Mouse (Mus musculus) MN1 (cell line): ENCODE results near the gene Snx29.
"Not testable (repeated sequence)": the region's sequence is repeated elsewhere in the genome, so short reads cannot be mapped to it uniquely, and the experiment has no call there.

Source experiments
- DNase-seq: peaks from one replicate; pipeline ENCODE4 v3.0.0-alpha.2; 2016; ENCODE audit warnings: low spot score

Snx29 gene

GRCm38 (mm10) chr16:11322409-11323323 is at the start of gene Snx29:
Gene Snx29 (plus strand): TSS chr16:11322908.
- peak; percentile 94 for DNase-seq

DNA sequence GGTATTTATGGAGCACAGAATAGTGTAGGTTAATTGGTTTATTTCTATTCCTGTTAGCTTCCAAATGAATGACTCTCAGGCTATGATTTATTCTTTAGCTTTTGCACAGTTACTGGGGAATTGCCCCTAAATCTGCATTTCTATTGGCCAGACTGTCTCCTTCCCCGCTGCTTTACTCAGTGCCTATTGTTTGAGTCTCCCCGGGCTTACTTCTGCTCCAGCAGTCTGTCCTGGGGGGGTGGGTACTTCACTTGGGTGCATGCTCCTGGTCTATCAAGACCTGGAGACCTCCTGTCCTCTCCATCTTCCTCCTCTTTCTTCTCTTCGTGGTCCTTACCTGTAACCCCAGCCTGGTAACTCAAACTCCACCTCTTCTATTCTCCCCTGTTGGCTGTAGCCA is 45.8 kb upstream of the Snx29 start:
- DNase-seq, result no peak

GRCm38 (mm10) chr16:11278778-11279177 is 43.9 kb upstream of the Snx29 start:
- DNase-seq, result no peak

GRCm38 (mm10) chr16:11282655-11283232 is 40.0 kb upstream of the Snx29 start:
- DNase-seq, result no peak

- no peak for DNase-seq
These were observed 37.8 kb upstream of the Snx29 start for GRCm38 (mm10) chr16:11284881-11285280.

DNA sequence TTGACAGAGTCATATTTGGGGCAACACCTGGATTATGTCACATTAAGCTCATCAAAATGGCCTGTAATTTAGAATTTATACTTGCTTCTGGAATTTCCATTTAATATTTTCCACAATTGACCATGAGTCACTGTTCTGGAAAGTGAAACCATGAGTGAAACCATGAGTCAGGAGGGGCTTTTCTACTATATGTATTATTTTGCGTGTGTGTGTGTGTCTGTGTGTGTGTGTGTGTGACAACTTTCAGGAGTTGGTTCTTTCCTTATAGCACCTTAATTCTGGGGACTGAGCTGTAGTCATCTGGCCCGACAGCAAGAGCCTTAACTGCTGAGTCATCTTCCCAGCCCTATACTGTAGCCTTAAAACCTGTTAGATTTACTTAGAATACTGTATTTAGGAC is 36.8 kb upstream of the Snx29 start:
- no peak for DNase-seq

- DNase-seq, result not testable (repeated sequence)
These were observed 33.8 kb upstream of the Snx29 start for GRCm38 (mm10) chr16:11288873-11289272.

GRCm38 (mm10) chr16:11295583-11295982 is 27.1 kb upstream of the Snx29 start:
- not testable (repeated sequence) for DNase-seq

GRCm38 (mm10) chr16:11297700-11298099 is 25.0 kb upstream of the Snx29 start:
- peak; percentile 69 for DNase-seq

DNA sequence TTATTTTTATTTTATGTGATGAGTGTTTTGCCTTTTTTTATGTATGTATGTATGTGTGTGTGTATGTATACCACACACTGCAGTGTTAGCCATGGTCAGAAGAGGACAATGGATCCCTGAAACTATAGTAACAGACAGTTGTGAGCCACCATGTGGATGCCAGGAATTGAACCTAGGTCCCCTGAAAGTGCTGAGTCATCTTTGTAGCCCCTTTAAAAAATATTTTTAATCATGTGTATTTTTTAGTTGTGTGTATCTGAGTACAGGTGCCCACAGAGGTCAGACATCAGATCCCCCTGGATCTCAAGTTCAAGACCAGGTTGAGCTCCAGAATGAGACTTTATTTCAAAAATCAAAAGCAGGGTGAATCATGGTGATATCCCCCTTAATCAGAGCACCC is 19.0 kb upstream of the Snx29 start:
- DNase-seq, result no peak

DNA sequence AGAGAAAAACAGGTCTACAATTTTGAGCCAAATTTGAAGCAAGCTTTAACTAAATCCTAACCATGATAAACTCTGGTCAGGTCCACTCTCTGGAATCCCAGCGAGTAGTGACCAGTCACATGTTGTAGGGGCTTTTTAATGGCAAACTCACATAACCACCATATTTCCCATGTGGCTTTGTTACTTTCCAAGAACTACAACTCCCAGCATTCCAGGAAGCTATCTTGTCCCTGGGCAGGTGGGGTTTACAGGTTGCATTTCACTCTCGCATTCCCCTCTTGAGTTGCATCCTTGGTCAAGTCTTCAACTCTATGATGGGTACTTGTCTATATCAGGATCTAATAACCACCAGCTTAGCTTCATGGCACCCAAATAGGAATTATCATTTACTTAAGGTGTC is 17.2 kb upstream of the Snx29 start:
- no peak for DNase-seq

DNA sequence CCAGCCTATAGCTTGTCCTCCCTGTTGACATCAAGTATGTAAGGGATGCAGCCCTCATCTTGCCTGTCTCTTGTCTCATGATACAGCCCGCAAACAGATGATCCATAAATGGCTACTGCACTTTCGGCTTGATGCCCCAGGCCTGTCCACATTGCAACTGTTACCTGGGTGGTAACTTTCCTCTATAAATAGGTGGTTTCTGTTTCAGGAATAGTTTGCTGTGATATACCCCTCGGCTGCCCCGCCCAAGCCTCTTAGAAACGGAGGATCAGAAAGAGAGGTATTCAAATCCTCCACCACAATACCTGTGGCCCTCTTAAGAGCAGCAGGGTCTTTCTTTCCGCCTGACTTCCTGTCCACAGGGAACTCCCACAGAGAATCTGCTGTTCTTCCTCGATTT is 9.2 kb upstream of the Snx29 start, which contains the start of gene Tnfrsf17:
Tnfrsf17 (plus strand) TSS at position 301 of the 400 bp plus-strand sequence.
- no peak for DNase-seq

DNA sequence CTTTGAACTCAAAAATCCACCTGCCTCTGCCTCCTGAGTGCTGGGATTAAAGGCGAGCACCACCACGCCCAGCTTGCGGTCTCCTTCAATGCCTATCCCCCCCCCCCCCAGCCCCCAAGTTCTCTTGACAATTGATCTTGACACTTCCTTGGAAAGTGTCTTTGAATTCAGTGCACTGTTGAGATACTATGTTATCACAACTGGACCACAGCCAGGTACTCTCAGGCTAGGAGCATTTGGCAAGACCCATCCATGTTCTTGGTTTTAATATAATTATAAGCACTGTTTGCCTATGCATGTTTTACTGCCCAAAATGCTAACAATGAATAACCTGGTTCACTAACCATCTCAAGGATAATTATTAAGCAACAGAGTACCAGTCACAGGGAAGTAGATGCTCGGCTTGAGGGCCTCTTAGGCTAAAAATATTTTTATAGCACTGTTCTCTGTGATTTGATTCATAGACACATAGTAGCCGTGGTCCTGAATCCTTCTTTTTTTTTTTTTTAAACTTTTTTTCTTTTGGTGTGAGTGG is 6.9 kb upstream of the Snx29 start:
- DNase-seq, result no peak

DNA sequence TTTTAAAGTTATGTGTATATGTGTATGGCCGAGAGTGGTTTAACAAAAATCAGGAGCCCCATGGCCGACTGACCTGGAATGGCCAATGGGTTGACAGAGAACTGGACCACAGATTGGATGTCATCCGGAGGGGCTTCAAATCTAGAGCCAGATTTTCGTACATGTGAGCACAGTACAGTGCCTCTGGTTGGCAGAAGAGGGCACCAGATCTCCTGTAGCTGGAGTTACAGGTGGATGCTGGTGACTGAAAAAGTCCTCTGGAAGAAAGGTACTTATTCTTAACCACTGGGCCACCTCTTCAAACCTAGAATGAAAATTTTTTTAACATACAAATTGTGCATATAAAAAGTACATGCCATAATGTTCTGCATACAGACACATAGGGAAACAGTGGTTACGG is 6.0 kb upstream of the Snx29 start:
- DNase-seq, result no peak

DNA sequence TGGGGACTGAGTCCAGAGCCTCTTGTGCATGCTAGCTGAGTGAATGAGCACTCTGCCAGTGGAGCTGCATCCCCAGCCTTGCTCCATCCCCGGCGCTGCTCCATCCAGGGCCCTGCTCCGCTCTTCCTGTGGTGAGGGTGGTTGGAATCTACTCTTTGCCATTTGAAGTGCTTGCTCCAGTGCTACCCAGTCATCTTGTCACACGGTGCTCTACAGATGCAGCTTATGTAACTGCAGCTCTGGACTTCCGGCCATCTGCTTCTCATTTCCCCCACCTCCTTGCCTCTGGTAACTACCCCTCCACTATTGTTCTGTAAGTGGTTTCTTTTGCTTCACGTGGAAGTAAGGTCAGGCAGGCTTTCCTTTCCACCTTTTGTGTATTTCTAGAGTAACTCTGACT is 5.4 kb upstream of the Snx29 start:
- DNase-seq, result no peak

DNA sequence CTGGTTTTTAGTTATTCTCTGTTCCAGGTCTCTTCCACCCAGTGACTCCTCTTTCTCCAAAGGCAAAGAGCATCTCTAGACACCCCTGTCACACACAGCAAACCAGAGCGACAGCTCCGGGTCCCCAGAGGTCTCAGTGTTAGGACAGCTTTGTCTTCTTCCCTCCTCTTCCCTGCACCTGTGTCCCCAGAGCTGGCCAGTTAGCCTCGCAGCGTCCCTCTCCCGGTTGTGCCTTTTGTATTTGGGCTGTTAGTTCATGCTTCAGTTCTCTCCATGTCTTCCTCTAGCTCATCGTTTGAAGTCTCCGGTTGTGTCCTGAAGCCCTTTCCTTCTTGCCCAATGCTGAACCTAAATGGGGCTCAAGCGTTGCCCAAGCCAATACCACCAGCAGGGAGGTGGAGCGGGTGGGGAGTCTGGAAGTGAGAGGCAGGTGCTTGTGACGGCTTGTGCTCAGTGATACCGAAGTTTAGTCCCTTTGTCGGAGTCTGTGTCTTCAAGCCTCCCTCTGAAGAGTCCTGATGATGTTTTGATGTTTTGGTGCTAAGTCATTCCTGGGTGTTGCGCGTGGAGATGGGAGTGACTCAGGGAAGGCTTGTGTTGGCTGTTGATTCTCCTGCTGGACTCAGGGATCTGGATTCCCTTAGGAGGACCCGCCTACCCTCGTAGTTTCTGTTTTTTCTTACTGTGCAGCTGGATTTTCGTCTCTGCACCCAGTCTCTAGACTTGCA is 780 bp downstream of the Snx29 start:
- peak; percentile 61 for DNase-seq

- DNase-seq, result no peak
These were observed 7.5 kb downstream of the Snx29 start for GRCm38 (mm10) chr16:11330081-11330800.

DNA sequence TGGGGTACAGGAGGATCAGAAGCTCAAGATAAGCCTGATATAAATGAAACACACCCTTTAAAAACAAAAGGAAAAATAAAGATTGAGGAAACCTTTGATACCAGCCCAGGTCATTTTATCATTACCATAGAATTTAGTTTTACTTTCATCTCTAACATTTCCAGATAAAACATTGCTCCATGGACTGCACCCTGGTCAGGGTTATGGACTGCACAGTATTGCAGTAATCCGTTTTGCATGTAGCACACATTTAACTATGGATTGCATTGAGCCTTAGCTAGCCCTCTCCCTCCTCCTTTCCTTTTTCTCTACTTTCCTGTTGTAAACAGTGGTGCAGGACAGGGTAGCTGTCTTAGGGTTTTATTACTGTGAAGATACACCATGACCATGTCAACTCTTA is 8.3 kb downstream of the Snx29 start:
- no peak for DNase-seq

DNA sequence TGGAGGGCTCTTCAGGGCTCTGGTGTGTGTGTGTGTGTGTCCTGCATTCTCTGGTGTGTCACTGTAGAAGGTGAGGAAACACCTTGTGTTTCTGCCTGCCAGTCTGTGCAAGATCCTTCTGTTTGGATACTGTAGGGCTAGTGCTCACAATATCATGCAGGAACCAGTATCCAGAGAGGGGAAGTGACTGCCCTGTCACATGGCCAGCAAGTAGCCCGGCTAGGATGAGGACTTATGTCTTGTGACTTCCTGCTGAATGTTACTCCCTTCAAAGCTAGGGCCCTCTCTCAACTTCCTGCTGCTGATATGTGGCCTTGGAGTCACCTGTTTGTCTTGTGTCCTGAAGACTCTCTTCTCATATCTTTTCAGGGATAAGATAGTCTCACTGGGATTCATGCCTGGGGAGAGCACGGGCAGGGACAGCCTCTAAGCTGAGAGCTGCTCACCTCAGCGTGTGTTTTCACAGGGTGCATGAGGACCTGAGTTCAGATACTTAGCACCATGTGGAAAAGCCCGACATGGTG is 20.6 kb downstream of the Snx29 start:
- DNase-seq, result no peak

DNA sequence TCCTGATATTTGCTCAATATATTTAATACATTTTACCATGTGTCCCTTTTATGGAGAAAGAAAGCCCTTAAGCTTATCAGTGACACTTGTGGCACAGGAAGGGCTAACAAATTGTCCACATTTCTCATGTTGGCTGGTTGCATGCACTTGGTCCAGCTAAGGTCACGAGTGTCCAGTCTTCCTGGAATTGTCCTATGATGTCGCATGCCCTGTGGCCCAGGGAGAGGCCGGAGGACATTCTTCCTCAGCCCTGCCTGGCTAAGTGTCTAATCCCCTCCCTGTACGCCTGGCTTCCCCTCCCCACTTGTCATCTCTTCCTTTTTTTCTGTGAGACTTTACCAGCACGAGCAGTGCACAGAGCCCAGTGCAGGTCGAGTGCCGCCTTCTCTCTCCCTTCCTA is 29.2 kb downstream of the Snx29 start:
- DNase-seq, result no peak

- DNase-seq, result no peak
These were observed 36.5 kb downstream of the Snx29 start for GRCm38 (mm10) chr16:11359173-11359572.

- DNase-seq, result no peak
These were observed 37.2 kb downstream of the Snx29 start for GRCm38 (mm10) chr16:11359919-11360318.
